Mouse (Mus musculus) frontal cortex, adult (tissue): Measurements from ENCODE around the gene Fuca1.

Source experiments
- ATAC-seq: cut with Nextera tagmentation; 2 replicates; pipeline ENCODE4 v1.9.2; 2017; ENCODE audit warnings: mild to moderate bottlenecking, moderate library complexity, mixed read lengths; ENCODE audit not compliant: low TSS enrichment

Gene Fuca1

DNA sequence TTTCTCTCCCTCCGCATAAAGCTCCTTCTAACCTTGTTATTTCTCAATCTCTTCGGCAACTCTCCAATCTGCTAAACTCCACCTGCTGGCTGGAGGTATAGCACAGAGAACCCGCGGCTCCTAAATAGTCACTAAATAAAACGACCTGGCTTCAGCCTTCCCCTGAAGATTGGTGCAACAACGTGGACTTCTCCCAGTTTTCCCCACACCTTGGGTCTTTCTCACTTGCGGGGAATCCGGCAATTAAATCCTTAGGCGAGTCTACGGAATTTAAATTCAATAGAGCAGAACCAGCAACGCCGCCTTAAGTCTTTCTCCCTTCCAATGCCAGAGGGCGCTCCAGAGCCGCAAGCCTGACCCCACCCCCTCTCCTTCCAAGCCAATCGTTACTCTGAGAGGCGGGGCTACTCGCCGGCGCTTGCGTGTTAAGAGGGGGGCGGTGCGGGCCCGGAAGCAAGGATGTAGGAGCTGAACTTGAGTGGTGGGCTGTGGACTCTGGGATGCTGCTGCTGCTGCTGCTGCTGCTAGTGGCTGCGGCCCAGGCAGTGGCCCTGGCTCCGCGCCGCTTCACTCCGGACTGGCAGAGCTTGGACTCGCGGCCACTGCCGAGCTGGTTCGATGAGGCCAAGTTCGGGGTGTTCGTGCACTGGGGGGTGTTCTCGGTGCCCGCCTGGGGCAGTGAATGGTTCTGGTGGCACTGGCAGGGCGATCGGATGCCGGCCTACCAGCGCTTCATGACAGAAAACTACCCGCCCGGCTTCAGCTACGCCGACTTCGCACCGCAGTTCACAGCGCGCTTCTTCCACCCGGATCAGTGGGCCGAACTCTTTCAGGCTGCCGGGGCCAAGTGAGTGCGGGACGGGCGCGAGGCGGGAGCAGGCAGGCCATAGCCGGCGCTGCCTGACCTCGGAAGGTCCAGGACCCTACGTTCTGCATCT is at the start of gene Fuca1:
Gene Fuca1, plus strand, starts transcription at position 432 of the 938 bp plus-strand sequence.
- peak; percentile 96 for ATAC-seq

DNA sequence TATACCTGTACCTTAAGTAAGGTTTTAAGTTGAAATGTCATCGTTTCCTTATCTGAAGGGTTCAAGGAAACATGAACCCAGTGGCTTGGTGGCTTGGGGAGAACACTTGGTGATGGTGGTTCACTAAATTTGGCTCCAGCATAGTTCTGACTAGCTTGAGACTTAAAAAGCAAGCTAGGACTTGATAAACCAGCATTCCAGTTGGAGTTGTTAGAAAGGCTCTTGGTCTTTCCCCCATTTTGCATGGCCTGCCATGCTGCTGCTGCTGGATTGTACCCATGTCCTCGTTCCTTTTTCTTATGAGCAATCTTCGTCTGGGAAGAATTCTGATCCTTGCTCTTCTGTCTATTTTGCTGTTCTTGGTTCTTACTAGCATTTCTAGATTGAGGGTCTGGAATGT is 48.5 kb upstream of the Fuca1 start:
- ATAC-seq: no peak

DNA sequence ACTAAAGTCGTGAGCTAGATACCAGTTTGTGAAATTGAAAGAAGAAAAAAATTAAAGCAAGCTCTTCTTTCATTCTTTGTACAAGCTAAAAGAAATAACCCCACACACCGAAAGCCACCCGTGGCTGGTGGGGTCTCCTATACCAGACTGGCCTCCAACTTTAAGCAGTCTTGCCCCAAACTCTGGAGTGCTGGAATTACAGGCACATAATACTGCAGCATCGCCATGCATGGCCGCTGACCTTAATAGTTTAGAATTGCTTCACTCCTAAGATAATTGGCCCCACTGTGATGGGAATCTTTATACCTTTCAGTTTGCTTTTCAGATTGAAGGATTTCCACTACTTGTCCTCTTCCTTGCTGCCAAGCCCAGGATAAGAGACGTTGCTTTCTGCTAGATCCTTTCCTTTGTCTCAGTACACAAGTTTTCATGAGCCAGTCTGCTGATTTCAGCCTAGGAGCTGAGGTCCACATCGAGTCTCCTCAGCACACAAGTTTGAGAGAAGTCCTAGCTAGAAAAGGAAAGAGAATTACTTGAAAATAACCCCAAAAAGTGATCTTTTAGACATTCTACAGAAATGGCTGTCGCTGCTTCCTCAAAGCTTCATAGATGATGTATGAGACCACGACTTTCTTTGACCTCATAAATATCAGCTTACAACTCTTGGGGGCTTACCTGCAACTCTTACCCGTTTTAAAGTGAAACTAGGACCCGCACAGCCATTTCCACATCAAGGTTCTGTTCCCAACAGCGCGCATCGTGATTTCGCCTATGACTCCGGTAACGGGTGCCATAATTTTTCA is 47.7 kb upstream of the Fuca1 start:
- no peak for ATAC-seq

DNA sequence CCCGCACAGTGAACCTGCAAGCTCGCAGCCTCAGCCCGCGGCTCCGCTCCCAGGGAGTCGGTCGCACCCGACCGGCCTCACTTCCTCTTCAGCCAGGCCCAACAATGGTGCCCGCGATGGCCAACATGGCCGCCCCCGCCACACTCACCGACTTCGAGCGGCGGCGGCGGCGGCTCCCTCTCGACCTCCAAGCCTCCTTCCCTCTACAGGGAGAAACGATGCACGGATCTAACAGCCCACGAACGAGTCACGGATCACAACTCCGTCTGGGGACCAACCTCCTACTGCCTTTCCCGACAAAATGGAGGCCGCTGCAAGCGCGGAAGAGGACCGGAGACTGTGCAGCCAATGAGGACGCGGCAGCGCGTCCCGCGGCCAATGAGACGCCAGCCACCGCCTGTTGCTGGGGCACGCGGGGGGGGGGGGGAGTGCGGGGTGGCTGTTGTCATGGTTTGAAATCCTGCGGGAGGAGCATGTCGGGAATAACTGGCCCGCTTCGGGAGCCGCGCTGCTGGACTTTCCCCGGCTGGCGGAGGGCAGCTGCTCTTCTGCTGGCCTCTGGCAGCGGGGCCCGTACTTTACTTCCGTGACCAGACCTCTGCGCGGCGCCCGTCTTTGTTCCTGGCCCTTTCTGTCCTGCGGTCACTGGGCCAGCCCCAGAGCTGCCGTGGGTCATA is 46.9 kb upstream of the Fuca1 start, which contains the start of gene Pnrc2:
Gene Pnrc2, minus strand, starts transcription at position 325 of the 677 bp plus-strand sequence.
- peak; percentile 86 for ATAC-seq

DNA sequence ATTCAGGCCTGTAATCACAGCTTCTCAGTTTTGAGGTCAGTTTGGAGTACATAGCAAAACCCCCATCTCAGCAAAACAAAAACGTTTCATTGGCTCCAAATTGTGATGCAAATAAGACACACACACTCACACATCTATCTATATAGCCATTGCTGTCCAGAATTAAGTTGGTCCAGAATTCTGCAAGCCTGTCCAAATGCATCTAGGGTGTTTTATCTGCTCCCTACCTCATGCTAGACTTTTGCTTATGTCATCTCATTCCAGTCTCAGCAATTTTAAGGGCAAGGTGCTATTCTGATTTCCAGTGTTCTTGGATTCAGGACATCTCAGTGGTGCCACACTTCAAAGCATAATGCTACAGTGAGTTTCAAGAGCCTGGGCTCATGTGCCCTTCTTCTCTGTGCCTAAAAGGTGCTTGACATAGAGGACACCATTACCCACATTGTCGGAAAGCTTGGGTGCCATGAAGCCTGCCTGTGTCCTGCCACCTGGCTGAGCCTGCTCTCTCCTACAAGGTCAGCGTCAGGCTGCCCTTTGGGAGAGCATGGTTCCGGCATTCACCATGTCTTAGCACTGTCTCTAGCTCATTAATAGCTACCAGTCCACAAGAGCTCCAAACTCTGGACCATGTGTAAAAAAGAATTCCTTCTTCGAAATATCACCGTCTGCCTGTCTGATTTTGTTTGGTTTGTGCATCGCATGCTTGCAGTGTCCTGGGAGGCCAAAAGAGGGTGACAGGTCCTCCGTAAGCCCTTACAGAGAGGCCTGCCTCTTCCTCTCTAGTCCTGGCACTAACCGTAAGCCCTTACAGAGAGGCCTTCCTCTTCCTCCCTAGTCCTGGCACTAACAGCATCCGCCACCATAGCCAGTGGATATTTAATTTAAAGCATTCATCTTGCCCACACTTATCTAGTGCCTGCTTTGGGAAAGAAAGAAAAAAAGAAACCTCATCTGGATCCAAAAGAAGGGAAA is 45.7 kb upstream of the Fuca1 start:
- ATAC-seq: no peak

DNA sequence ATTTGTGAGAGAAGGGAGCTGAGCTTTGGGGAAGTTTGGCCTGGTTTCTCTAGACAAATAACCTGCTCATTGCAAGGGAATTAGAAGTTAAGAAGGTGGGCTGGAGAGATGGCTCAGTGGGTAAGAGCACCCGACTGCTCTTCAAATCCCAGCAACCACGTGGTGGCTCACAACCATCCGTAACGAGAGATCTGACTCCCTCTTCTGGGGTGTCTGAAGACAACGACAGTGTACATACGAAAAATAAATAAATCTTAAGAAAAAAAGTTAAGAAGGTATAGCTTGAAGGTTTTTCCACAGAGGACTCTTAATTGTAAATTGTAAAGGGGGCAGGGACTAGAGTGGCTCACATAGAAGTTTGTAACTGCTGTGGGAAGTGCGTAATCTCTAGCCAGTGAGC is 45.0 kb upstream of the Fuca1 start:
- no peak for ATAC-seq

DNA sequence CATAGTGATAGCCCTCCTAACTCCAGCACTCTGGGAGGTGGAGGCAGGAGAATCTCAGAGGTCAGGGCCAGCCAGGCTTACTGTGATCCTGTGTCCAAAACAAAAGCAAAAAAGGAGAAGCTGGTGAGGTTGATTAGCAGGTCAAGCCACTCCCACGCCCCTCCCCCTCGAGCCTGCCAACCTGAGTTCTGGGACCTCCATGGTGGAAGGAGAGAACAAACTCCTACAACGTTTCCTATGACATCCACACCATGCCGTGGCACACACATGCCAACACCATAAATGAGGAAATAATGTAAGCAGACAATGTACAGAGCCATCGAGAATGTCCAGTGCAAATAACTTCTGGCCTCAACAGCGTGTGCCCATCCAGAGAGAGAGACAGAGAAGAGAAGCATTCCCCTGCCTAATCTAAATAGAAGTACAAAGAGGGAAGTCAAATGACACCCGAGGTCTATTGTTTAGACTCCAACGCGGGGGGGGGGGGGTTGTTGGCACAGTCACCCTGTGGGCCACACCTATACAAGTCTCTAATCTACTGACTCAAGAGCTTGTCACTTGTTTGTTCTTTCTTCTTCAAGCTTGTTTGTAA is 44.4 kb upstream of the Fuca1 start:
- no peak for ATAC-seq

DNA sequence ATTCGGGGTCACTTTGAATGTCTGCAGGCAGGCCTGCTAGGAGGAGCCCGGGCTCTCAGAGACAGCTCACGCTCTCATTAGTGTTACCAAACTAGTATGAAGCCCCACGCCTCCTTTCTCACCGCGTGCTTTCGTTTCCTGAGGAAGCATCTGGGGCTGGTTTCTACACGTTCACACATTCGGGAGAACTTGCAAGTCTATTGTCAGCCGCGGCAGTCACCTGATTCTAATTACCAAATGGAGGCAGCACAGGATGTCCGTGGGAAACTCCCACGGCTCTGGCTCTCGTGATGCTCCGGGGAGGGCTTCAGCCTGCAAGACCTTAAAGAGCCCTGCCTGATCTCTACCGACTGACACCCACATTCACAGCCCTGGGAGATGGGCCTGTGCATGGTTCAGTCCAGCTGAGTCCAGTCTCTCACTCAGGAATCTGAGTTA is 43.9 kb upstream of the Fuca1 start:
- peak; percentile 44 for ATAC-seq

DNA sequence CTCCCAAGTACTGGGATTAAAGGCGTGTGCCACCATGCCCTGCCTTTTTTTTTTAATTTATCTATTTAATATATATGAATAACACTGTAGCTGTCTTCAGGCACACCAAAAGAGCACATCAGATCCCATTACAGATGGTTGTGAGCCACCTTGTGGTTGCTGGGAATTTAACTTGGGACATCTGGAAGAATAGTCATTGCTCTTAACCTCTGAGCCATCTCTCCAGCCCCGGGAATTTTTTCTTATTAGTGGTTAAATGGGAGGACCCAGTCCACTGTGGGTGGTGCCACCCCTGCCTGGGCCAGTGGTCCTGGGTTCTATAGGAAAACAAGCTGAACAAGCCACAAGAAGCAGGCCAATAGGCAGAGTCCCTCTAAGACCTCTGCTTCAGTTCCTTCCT is 42.8 kb upstream of the Fuca1 start:
- no peak for ATAC-seq

DNA sequence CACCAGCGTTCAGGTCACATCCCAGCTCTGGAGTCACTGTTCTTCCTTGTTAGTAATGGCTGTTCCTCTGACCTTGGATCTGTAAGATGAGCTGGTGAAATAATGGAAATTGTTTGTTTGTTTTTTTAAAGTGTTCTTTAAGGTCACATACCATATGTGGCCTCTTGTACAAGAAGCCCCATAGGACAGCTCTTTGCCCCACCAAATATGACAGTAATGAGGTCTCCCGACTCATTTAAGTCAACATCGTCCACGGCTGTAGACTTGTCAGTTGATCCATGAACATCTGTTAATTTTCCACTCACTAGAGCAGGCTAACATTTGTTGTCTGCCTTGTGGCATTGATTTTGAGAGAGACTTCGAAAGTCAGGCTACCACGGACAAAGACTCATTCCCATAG is 41.5 kb upstream of the Fuca1 start:
- no peak for ATAC-seq

DNA sequence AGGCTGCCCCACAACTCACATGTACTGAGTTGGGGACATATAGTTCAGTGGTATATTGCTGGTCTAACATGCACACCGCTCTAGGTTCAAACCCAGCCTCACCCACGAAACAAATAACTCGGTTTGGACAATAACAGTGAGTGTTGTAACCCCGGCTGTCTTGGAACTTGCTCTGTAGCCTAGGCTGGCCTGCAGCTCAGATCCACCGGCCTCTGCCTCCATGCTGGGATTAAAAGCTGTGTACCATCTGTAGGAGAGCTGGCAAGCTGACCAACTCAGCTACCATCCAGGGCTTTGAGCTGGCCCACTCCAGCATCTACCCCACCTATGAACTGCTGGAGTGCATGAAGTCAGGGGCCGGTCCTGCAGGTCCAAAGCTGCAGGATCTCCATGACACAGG is 40.5 kb upstream of the Fuca1 start:
- no peak for ATAC-seq

DNA sequence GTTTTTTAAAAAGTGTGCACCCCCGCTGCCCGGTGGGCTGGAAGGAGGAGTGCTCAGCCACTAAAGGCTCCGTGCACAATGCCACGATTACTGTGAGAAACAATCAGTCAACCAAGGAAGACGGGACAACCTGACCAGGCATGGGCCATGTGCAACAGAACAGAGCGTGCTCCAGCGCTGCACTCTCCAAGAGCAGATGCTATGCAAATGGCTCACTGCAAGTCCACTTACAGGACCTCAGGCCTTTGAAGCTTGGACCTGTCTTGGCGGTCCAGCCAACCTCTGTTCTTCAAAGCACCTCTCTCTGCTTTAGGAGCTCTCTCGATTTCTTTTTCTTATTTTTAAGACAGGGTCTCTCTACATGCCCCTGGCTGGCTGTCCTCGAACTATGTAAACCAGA is 40.0 kb upstream of the Fuca1 start:
- ATAC-seq: no peak

DNA sequence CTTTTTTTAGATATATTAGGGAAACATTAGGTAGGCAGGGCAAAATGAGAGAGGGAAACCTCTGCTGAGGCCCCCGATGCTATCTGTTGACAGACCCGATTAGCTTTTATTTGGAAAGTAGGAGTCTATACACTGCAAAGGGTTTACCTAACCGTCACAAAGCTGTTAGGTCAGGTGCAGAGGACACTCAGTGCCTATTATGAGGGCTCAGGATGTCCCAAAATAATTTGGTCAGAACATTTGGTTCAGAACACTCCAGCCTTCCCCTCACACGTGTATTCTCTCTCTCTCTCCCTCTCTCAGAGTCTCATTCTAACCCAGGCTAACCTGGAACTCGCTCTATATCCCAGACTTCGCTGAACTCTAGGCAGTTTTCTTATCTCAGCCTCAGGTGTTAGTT is 38.5 kb upstream of the Fuca1 start:
- ATAC-seq: no peak

DNA sequence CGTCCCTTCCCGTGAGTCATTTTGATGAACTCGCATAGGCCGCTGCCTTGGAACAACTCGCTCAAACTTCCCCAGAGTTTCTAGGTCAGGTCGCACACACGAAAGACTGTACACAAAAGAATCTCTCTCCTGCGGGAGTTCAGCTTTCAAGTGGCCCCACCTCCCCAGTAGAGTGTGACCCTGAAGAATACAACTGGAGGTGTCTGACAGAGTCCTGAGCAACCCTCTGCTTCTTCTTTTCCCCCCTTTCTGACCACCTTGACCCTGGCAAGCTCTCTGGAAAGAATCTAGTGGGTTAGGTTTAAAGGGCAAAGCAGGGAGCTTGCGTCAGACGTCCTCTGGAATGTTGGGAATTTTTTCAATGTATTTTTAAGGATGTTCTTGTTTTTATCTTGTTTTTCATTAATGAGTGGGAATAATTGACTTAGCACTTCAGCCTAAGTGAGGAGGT is 37.1 kb upstream of the Fuca1 start:
- ATAC-seq: no peak

DNA sequence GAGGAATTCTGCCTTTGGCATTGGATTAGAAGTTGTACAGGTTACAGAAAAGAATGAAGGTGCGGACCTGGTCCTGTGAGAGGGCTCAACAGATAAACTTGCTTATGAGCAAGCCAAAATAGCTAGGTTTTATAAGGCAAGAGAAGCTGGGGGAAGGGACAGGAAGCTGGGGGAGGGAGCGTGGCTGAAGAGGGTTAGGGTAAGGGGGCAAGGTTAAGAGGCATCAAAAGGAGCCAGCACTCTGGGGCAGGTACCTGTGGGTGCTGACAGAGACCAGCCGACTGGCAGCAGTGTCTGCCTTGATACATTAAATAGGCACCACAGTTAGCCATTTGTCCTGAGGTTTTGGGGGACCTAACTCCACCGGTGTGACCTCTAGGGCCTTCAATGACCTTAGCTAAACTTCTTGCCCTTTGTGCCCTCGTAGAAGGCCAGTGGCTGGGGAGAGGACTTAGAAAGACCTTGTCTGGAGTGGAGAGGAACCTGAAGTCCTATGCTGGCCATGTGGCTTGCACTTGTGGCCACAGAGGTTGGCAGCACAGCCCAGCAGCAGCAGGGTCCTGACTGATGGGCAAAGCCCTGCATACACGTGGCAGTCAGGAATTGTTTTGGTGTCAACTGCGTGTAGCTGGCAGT is 36.5 kb upstream of the Fuca1 start:
- ATAC-seq: no peak

DNA sequence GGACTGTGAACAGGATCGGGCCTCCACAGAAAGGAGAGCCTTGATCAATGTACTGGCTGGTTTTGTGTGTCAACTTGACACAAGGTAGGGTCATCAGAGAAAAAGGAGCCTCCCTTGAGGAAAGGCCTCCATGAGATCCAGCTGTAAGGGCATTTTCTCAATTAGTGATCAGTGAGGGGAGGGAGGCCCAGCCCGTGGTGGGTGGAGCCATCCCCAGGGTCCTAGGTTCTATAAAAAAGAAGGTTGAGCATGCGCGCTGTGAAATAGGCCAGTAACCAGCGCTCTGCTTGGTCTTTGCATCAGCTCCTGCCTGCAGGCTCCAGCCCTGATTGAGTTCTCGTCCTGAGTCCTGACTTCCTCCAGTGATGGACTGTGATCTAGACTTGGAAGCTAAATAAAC is 36.0 kb upstream of the Fuca1 start:
- no peak for ATAC-seq

DNA sequence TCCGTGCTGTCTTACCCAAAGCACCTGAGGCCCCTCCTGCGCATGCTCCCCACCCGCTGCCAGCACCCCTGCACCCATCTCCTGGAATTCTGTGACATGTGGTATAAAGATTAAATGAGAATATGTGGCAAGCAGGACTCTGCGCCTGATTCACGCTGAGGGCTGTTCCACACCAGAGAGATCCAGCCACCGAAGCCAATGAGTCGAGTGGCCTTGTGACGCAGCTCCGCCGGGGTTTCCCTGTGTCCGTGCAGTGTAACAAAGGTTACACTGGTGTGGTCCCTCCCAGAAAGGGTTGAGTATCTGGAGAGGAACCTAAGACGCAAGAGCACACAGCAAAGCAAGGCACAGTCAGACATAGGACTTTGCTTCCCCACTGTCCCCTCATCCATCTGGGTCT is 34.9 kb upstream of the Fuca1 start:
- ATAC-seq: no peak

DNA sequence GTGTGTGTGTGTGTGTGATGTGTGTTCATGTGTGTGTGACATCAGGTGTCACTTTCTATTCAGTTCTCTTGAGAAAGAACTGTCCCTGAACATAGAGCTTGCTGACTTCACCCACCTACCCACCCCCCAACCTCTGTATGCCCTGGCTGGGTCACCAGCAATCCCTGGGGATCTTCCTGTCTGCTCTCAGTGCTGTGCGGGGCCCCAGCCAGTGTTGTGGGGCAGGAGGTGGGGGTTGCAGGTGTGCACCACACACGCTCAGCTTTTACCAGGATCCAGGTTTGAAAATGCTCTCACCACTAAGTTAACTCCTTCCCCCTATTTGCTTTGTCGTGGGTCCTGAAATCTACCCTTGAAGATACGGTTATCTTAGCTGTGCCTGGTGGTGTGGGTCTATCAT is 34.4 kb upstream of the Fuca1 start:
- no peak for ATAC-seq

DNA sequence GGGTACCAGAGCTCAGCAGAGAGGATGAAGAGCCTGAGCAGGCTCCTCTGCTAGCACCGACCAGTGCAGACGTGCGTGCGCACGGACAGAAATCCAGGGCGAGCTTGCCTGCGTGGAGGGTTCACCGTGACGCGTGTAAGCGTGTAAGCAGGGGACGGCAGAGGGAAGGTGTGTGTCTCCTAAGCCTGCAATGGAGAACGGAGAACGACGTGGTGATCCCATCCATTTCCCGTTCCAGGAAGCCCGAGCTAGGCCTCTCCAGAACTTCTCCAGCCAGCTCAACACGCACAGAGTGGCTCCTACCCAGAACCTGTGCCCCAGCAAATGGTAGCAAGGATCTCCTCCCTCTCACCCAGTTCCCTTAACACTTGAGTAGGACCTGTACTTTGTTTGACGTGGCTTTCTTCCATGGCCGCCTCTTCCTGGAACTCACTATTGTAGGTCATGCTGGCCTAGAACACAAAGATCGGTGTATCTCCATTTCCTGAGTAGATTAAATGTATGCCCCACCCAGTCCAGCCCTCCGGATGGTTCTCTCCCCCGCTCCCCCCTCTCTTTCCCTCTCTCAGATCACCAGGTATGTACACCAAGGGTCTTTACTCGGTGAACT is 32.0 kb upstream of the Fuca1 start:
- ATAC-seq: no peak
